Mouse (Mus musculus) testis, postnatal 14 days (tissue): ENCODE results near the gene Retreg1.
"Not testable (repeated sequence)": the region's sequence is repeated elsewhere in the genome, so short reads cannot be mapped to it uniquely, and the experiment has no call there.

Experiments
- DNase-seq: peaks from one replicate; pipeline ENCODE4 v3.0.0; 2021; ENCODE audit warnings: low spot score

The Retreg1 gene

DNA sequence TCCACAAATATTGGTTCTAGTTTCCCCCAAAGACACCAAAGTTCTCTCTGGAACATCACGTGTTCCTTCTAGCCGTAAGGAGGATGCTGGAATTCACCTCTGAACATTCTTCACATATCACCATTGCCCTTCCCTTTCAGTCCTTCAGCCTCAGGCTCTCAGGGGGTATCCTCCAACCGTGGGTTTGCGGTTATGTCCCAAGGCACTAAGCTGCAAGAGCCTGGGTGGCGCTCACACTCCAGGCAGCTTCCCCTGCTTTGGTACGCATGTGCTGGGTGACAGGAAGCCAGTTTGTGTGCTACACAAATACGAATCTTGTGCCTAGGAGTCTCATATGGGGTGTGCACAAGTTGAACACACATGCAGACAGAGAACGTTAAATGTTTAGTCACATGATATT lies 104.4 kb downstream of the Retreg1 start:
- no peak for DNase-seq

DNA sequence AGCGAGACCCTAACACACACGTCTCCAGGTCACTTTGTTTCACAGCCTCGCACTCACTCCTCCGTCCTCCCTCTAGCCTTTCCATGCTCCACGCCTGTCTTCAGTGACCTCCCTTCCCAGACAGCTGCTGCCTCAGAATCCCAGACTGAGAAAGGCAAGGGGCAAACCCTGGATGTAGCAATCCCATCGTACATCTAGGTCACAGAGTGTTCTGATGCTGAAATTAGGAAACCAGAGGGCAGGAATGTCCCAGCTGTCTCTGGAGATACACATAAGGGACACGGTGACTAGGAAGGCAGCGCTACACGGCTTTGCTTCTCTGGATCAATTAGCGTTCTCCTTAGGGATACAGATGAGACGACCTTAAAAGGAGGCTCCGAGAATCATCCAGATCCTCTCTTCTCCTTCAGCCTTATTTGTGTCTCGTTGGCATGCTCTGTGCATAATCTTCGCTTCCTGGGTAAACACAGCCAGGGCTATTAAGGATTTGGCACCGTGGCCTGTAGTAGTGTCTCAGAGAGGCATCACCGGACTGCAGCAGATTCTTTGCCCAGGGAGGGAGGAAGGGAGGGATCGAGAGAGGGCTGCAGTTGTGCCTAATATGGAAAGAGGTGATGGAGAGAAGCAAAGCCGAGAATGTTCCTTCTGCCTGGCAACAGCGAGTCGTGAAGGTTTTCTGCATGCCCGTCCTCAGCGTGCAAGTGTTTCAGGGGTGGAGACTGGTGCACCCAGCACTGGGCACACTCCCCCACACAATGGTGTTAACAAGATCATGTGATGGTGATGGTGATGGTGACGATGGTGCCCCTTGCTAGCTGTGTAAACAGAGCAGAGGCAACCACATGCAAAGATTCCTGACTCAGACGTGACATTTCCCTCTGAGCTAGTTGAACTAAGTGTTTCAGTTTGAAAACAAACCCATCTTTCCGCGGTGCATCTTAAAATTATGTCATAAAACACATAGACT lies 105.6 kb downstream of the Retreg1 start:
- no peak for DNase-seq

DNA sequence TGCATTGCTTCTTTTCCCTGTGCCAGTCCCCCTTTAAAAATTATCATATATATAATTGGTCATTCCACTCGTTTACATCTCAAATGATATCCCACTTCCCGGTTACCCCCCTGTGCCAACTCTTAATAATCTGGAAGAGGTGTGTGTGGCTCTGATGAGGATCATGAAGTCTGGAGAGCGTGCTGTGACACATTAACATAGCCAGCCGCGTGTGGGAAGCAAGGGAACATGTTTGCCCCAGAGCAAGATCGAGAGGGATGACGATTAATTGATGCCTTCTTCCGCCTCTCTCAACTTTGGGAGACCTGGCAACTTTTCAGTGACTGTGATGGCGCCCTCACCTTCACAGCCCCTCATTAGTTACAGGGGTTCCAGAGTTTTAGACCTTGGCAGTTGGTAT lies 106.7 kb downstream of the Retreg1 start:
- DNase-seq, result no peak

DNA sequence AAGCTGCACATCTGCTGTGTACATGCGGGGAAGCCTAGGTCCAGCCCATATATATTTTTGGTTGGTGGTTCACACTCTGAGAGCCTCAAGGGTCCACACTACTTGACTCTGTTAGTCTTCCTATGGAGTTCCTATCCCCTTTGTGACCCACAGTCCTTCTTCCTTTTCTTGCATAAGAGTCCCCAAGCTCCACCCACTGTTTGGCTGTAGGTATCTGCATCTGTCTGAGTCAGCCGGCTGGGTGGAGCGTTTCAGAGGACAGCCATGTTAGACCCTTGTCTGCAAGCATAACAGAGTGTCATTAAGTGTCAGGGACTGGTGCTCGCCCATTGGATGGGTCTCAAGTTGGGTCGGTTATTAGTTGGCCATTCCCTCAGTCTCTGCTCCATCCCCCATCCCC lies 107.6 kb downstream of the Retreg1 start:
- no peak for DNase-seq

DNA sequence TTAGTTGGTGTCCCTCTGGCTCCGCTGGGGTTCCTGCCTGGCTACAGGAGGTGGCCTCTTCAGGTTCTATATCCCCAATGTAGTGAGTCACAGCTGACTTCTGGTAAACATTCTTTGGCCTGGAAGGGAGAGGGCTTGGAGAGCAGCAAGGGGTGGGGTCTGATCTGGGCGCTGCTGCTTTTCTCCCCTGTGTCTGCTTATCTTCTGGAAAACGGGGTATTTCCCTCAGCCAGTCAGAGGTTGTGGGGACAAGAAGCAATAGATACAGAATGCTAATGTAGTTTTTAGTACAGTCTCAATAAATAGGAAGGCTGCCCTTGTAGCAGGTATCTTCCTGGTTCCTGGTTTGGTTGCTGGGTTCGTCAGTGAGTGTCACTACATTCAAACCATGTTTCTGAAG lies 108.1 kb downstream of the Retreg1 start:
- DNase-seq, result no peak

DNA sequence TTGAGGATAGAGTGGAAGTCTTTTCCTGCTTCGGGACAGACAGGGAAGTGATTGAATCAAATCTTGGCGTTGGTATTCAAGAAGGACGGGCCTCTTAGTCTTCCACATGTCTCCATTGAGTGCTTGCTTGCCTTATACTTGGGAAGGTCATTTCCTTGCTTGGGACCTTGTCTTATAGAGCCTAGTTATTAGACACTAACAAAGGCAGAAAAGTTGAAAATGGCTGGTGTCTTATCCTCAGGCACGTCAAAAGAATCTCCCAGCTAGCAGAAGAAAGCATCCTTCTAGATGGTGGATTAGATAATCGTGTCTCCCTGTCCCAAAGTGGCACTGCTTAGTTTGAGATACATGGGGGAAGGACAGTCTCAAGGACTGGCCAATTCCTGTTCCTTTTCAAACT lies 113.0 kb downstream of the Retreg1 start:
- DNase-seq, result no peak

DNA sequence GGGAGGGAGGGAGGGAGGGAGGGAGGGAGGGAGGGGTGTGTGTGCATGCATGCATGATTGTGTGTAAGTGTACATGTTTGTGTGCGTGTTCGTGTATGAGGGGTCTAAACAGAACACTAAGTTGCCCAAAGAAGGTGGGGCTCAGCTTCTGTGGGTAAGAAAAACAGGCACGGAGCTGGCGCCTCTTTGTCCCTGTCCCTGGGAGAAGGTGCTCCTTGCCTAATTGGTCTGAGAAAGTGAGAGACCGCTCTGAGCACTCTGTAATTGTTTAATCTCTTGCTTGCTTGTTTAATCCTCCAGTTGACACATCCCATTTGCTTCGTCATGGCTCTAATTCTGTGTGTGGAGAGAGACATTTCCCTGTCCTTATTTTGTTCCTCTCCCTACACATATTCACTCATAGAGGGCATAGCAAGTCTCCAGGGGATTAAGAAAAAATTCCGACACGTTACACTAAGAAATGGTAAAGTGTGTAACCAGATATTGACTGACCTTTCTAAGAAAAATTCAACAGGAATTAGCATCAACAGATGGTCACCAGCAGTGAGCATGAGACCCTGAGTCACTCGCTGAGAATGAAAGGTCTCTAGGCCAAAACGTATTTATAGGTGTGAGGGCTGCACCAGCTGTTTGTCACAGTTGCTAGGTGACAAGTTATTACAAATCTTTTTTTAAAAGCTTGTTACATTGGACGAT lies 113.6 kb downstream of the Retreg1 start:
- no peak for DNase-seq

DNA sequence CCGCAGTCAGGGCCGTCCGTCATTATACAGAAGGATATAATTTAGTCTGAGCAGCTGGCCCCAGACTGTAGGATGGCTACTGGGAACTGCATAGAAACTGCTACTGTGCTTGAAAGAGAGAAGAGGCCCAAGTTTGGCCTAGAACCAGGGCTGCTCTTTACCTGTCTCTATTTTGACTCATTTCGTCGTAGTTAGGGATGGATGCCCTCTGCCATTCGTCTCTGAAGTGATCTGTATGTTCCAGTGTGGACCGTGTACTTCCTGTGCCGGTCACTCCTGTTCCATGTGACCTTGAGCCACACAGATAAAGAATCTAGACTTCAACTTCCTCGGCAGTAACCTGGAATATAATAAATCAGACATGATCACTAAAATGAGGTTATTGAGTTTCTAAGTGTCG lies 114.7 kb downstream of the Retreg1 start:
- DNase-seq, result no peak

DNA sequence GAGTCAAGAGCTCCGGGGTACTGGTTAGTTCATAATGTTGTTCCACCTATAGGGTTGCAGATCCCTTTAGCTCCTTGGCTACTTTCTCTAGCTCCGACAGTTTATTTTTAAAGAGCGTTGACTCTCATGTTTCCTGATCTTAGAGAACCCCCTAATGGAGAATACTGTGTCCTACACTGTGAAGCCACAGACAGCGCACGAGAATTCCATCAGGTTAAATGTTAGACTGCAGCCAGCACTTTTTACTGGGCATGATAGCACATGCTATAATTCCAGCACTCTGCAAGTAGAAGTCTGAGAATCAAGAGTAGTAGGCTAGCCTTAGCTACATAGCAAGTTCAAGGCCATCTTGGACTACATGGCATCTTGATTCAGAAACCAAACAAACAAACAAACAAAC lies 116.4 kb downstream of the Retreg1 start:
- no peak for DNase-seq

DNA sequence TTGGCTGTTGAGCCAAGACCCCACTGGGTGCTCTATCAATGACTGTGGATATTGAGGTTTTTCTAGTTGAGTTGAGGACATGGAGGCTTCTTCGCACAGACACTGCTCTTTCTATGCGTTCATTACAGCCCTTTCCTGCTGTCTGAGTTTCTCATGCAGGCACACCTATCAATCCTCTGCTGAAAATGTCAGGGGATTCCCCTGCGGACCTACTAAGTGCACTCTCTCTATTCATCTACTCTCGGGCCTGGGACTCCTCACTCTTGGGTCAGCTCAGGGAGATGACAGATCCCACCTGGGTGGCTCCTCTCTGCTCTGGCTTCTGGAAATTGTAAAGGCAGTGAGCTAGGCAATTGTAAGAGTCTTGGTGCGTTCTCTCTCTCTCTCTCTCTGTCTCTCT lies 117.3 kb downstream of the Retreg1 start:
- no peak for DNase-seq

DNA sequence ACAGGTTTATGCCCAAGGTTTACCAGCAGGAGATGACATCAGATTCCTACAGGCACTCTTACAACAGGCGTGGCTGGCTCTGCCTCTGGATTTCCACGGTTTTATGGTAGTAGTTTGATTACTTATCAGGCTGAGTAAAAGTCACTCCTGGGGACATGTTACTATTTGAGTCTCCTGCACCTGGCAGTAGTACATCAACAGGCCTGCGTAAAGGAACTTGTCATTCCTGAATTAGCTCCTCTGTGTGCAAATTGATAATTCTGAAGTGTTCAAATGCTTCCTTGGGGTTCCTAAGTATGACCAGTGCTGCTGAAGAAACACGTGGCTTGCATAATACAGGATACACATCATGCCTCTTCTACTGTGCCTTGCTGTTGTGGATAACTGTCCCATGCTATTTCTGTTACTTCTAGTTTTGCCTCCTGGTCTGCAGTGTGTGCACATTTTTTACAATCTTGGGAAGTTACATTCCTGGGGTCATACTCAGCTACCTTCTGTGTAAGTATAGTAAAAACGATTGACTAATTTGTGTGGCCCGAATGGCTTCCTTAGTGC lies 123.3 kb downstream of the Retreg1 start:
- DNase-seq, result no peak

DNA sequence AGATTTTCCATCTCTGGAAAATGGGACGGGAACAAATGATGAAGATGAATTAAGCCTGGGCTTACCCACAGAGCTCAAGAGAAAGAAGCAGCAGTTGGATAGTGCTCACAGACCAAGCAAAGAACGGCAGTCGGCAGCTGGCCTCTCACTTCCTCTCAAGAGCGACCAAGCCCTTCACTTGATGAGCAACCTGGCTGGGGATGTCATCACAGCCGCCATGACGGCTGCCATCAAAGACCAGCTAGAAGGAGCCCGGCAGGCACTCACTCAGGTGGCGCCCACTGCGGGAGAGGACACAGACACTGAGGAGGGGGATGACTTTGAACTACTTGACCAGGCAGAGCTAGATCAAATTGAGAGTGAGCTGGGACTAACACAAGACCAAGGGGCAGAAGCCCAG lies 128.6 kb downstream of the Retreg1 start:
- no peak for DNase-seq

DNA sequence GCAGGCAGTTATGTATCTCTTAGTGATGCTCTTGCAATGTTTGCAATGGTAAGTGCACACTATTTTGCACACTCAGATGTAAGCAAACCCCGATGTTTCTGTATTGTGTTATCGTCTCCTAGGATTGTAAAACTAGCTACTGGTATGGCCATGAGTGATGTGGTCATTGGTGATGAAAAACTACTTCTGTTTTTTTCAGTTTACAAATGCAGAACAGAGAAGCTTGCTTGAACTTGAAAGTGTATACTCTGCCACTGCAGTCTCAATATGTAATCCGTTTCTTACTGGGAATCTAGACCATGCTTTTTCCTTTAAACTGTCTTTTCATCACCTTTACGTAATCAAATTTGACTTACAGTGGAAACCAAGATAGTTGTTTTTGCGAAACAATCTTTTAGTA lies 129.8 kb downstream of the Retreg1 start:
- DNase-seq, result no peak

DNA sequence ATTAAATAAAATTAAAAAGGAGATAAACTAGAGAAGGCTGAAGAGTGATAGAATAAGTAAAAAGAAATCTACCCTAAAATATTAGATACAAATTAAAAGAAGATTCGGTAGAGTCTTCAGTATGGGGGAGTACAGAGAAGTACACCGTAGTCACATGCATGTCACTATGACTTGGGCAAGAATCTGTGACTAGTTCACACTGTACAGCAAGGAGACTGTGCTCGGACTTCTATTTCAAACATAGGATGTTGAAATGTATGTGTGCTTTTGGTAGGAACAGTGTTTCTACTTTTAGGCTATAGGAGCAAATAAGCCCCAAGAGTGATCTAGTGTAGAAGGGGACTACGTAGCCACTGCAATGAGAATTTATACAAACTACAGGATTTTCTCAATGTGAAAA lies 131.4 kb downstream of the Retreg1 start:
- DNase-seq, result no peak

DNA sequence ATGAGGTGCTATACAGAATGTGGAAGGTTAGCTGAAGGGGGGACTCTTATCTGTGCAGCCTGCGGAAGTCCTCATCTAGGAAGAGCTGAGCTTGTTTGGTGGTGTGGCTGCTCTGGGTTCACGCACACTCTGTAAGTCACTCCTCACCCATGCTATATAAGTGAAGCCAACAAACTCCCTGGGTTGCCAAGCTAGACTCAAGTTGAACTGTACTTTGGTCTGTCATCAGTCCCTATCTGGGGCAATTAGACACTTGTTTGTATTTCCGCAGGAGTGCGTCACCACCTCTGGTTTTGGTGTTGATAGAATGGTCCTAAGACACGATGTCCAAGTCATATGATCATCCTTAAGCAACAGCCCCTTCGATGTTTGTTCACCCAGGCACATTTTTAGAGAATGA lies 132.8 kb downstream of the Retreg1 start:
- DNase-seq, result no peak

DNA sequence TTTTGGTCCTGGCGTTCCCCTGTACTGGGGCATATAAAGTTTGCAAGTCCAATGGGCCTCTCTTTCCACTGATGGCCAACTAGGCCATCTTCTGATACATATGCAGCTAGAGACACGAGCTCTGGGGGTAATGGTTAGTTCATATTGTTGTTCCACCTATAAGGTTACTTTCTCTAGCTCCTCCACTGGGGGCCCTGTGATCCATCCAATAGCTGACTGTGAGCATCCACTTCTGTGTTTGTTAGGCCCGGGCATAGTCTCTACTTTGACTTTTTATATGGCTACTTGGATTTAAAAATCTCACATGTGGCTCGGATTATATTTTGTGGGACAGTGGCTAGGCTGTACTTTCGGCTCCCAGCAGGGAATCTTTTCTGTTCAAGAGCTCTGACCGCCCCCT lies 140.6 kb downstream of the Retreg1 start:
- not testable (repeated sequence) for DNase-seq

DNA sequence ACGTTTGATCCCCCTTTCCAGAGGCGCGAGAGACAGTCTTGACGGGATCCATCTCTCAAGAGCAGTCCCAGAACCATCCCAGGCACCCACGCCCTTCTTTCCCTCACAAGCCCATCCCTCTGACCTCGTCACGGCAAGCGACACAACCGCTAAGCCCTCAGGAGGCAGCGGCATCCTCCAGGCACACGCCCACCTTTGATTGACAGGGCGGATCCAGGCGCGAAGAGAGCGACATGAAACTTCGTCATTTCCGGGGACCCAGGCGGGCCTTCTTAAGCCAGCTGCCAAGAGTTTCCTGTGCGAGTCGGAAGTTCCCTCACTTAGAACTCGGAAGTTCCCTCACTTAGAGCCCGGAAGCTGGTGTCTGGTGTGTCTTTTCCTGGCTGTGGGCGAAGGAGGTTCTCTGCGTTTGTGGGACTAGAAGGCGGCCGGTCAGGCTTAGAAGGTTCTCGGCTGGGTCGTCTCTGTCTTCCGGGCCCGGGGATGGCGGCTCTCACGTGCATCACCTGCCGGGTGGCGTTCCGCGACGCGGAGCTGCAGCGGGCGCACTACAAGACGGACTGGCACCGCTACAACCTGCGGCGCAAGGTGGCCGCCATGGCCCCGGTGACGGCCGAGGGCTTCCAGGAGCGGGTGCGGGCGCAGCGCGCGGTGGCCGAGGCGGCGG lies 141.2 kb downstream of the Retreg1 start, which contains the start of gene Zfp622:
Gene Zfp622 (plus strand): TSS at position 300 of the 667 bp plus-strand sequence.
- peak; percentile 96 for DNase-seq

DNA sequence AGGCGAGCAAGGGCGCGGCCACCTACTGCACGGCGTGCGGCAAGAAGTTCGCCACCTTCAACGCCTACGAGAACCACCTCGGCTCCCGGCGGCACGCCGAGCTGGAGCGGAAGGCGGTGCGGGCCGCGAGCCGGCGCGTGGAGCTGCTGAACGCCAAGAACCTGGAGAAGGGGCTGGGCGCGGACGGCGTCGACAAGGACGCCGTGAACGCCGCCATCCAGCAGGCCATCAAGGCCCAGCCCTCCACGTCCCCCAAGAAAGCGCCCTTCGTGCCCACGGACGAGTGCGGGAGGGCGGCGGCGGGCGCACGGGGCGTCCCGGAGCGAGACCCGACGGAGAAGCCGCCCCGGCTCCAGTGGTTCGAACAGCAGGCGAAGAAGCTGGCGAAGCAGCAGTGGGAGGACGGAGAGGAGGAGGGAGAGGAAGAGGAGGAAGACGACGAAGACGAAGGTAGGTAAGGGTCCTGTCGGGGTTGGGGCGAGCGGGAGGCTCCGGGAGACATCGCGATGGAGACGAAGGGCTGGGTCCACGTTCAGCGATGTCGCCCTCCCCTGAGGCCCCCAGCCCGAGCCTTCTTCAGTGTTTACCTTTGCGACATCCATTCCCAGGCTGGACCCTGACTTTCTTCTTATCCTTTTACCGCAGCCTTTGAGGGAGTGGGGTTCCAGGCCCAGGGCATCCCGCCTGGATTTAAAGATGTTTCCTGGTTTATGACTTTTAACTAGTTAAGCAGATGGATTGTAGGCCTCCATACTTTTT lies 141.9 kb downstream of the Retreg1 start:
- no peak for DNase-seq

DNA sequence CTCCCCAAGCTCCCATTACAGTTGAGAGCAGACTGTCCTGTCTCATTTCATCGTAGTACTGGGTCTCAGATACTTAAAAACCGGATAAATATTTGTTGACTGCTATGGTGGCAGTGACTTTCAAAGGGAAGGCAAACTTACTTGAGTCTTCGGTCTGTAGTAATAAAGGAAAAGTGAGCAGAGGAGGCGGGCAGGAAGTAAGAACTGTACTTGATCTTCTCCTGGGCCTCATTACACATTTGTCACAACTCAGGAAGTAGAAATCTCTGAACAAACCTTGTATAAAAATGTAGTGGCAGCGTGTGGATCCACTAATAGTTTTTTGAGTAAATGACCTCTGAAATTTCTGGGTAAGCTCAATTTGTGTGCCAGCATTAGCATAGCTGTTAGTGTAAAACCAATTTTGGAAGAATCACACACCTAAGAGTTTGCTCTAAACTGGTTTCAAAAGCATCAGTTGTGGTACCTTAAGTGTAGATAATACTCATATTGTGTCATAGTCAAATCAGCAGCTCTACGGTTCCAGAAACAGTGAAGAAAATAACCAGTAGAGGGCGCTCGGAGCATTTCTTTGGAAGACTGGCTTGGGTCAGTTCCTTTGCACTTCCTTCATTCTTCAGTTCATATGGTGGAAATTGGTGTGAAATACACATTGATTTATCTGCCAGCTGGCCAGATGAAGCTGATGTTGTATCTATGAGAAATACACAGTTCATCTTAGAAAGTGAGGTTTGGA lies 150.2 kb downstream of the Retreg1 start:
- no peak for DNase-seq

DNA sequence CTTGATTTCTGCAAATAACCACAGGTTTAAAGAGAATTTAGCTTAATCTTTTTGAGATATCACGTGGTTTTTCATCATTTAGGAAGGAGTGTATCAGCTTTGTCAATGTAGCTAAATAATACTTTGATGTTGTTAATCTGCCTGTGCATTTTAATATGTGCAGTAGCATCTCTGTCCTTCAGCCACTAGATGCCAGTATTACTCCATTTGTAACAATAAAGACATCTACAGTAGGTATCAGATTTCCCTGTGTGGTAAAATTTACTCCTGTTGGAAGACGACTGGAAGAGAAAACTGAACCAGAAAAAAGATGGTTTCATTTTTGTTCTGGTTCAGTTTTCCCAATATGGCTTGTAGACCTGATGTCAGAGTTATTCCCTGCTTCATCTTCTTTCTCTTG lies 152.5 kb downstream of the Retreg1 start:
- no peak for DNase-seq

DNA sequence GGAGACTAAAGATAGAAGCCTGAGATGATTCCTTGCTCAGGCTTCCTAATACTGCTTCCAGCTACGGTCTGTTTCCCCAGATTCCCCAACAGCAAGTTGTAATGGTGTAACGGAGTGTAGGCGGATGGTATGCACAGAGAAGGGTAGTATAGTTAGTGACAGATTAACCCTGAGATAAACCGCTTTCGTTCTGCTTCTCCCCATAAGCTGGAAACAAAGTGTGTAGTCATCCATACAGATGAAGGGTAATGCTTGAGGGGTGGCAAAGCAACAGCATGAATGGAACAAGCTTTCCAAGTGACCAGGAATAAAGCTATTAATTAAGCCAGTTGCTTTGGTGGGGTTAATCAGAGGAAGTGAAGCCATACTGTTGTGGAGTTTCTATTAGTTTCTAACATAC lies 156.6 kb downstream of the Retreg1 start:
- DNase-seq, result not testable (repeated sequence)
